Mouse (Mus musculus) spleen, adult 2 months (tissue): ENCODE results near the gene Gm44502. TPM values are rescaled to one million over a fixed set of nuclear protein-coding genes. Genes with fewer than 3 reads are reported as not detected.

ENCODE experiments used
- DNase-seq, 2 experiments: peaks; one replicate each; pipeline versions ENCODE4 v3.0.0 to v3.0.0-alpha.2; 2012 to 2021; ENCODE audit warnings: low spot score in 2 of 2, low read depth in 1 of 2
- H3K27ac ChIP-seq: fragments of 200-500 bp; 2 replicates; pipeline ENCODE4 v1.5.1; 2012; ENCODE audit warnings: low read length, inconsistent platforms; ENCODE audit not compliant: insufficient read depth
- H3K27me3 ChIP-seq: fragments of 200-500 bp; 2 replicates; pipeline ENCODE4 v1.6.1; 2012; ENCODE audit warnings: mild to moderate bottlenecking, moderate library complexity, low read length, inconsistent platforms; ENCODE audit not compliant: control insufficient read depth, insufficient read depth
- H3K36me3 ChIP-seq: fragments of 200-500 bp; 2 replicates; pipeline ENCODE4 v1.6.1; 2012; ENCODE audit warnings: mild to moderate bottlenecking, low read length, inconsistent platforms; ENCODE audit not compliant: control insufficient read depth, insufficient read depth
- H3K4me1 ChIP-seq: fragments of 200-500 bp; 2 replicates; pipeline ENCODE4 v1.6.1; 2011; ENCODE audit warnings: inconsistent platforms; ENCODE audit not compliant: control insufficient read depth, insufficient read depth, insufficient read length
- H3K4me3 ChIP-seq: fragments of 200-500 bp; 2 replicates; pipeline ENCODE4 v1.5.1; 2011; ENCODE audit warnings: mild to moderate bottlenecking, inconsistent platforms; ENCODE audit not compliant: insufficient read depth, insufficient read length; ENCODE audit errors: extremely low read depth
- CTCF ChIP-seq: fragments of 200-500 bp; IDR thresholded peaks from 2 replicates; pipeline ENCODE4 v1.5.1; 2011; ENCODE audit warnings: mild to moderate bottlenecking, inconsistent platforms; ENCODE audit not compliant: insufficient read depth, insufficient read length, insufficient replicate concordance; ENCODE audit errors: extremely low read depth
- POLR2A ChIP-seq: fragments of 200-500 bp; IDR thresholded peaks from 2 replicates; pipeline ENCODE4 v1.6.1; 2011; ENCODE audit warnings: low read depth, low read length, inconsistent platforms
- WGBS: fragments of 180-500 bp; shearing (Covaris S2); methylation state at CpG from one replicate; pipeline ENCODE4 v1.1.7; 2018; 5-methylcytosine and 5-hydroxymethylcytosine counted together
- polyA plus RNA-seq: library from polyadenylated mRNA; depleted of rRNA; stranded (reverse); fragments of >200 nt; gene quantifications from 2 replicates; pipeline ENCODE4 v1.2.3, GENCODE M21; 2012; rRNA removed

Gm44502 gene
- polyA plus RNA-seq, 1 experiment: 2.0 TPM

- under 1% methylated on average over 42 of the region's 42 CpGs for WGBS
- DNase-seq: peak; percentile 71 to 89
- Histone ChIP-seq H3K4me3 (peak within 1 kb of the TSS; percentile 73), H3K27ac (peak within 1 kb of the TSS; percentile 96), H3K27me3 (peaks cover 6% of the 10 kb centered on the region), H3K4me1 (peaks cover 9% of the 10 kb centered on the region; the same call in 1 of the 2 replicates), H3K36me3 (peaks cover 33% of the 10 kb centered on the region)
- TF ChIP-seq POLR2A (peak; percentile 60; the same call in 1 of the 2 replicates), CTCF (peak; percentile 84)
Observed at GRCm38 (mm10) chr15:89373762-89374248, 55.7 kb downstream of the Gm44502 start, which contains the start of gene Sco2. TSS of gene Sco2 (minus strand) at chr15:89373846.

- peak overlapping the region; percentile 73 for H3K4me3 ChIP-seq
- H3K27ac ChIP-seq: peak overlapping the region; percentile 96
- peaks cover under 1% of the 10 kb centered on the region; the same call in 1 of the 2 replicates for H3K27me3 ChIP-seq
- peak; percentile 78 to 84 for DNase-seq
- H3K4me1 ChIP-seq: peaks cover 8% of the 10 kb centered on the region; the same call in 1 of the 2 replicates
- TF ChIP-seq CTCF (peak; percentile 72), POLR2A (no peak)
- 2% methylated on average over 35 of the region's 35 CpGs for WGBS
- peaks cover 37% of the 10 kb centered on the region for H3K36me3 ChIP-seq
Observed at GRCm38 (mm10) chr15:89373027-89373761, 56.3 kb downstream of the Gm44502 start.

GRCm38 (mm10) chr15:89372536-89372935 is 57.0 kb downstream of the Gm44502 start:
- Histone ChIP-seq H3K4me3 (no peak overlapping the region), H3K27ac (no peak overlapping the region)
- 94% methylated on average over 7 of the region's 7 CpGs for WGBS

GRCm38 (mm10) chr15:89372068-89372467 is 57.4 kb downstream of the Gm44502 start:
- TF ChIP-seq CTCF: no peak
- no peak for TF ChIP-seq POLR2A
- Histone ChIP-seq H3K27ac (no peak overlapping the region), H3K4me3 (no peak overlapping the region), H3K4me1 (peaks cover 8% of the 10 kb centered on the region; the same call in 1 of the 2 replicates), H3K36me3 (peaks cover 41% of the 10 kb centered on the region), H3K27me3 (no peaks in the 10 kb centered on the region)
- DNase-seq: no peak
- 86% methylated on average over 13 of the region's 13 CpGs for WGBS

More at GRCm38 (mm10) chr15:89372536-89372935, 57.0 kb downstream of the Gm44502 start:
- peaks cover 40% of the 10 kb centered on the region for H3K36me3 ChIP-seq
- TF ChIP-seq POLR2A (no peak), CTCF (no peak)
- no peak for DNase-seq
- peaks cover 8% of the 10 kb centered on the region; the same call in 1 of the 2 replicates for H3K4me1 ChIP-seq
- H3K27me3 ChIP-seq: no peaks in the 10 kb centered on the region

Other genes with a start within 250 kb of the Gm44502 start
- gene Plxnb2, start 248.9 kb downstream of the Gm44502 start, polyA plus RNA-seq: 89.4 and 96.8 TPM in 2 replicates
- 25.2 and 30.8 TPM in 2 replicates for gene Dennd6b, start 233.2 kb downstream of the Gm44502 start, polyA plus RNA-seq
- 120 and 255 TPM in 2 replicates for gene Ppp6r2, start 218.1 kb downstream of the Gm44502 start, polyA plus RNA-seq
- gene Sbf1, start 114.4 kb downstream of the Gm44502 start, polyA plus RNA-seq: 320 and 349 TPM in 2 replicates
- 3.5 and 6.5 TPM in 2 replicates for gene Adm2, start 107.0 kb downstream of the Gm44502 start, polyA plus RNA-seq
- gene Miox, start 95.3 kb downstream of the Gm44502 start, polyA plus RNA-seq: 0.31 and 1.4 TPM in 2 replicates
- gene Lmf2, start 74.0 kb downstream of the Gm44502 start, polyA plus RNA-seq: 51.5 and 53.6 TPM in 2 replicates
- gene Ncaph2, start 74.0 kb downstream of the Gm44502 start, polyA plus RNA-seq: 113 and 131 TPM in 2 replicates
- 26.6 and 28.4 TPM in 2 replicates for gene Sco2, start 55.9 kb downstream of the Gm44502 start, polyA plus RNA-seq
- 2.9 and 4.6 TPM in 2 replicates for gene Tymp, start 52.7 kb downstream of the Gm44502 start, polyA plus RNA-seq
- gene Odf3b, start 50.4 kb downstream of the Gm44502 start, polyA plus RNA-seq: 1.5 and 1.6 TPM in 2 replicates
- 0.02 TPM in 1 of 2 replicates, not detected in the other for gene Klhdc7b, start 44.8 kb downstream of the Gm44502 start, polyA plus RNA-seq
- not detected in 2 replicates for gene Syce3, start 19.2 kb downstream of the Gm44502 start, polyA plus RNA-seq
- gene Cpt1b, start 3.8 kb downstream of the Gm44502 start, polyA plus RNA-seq: 1.7 and 1.8 TPM in 2 replicates
- gene C730034F03Rik, start 107 bp downstream of the Gm44502 start, polyA plus RNA-seq: 0.75 and 0.82 TPM in 2 replicates
- gene Chkb, start 212 bp upstream of the Gm44502 start, polyA plus RNA-seq: 62.6 and 72.1 TPM in 2 replicates
- 0.02 TPM in 1 of 2 replicates, not detected in the other for gene Mapk8ip2, start 24.2 kb upstream of the Gm44502 start, polyA plus RNA-seq
- 31.3 and 31.5 TPM in 2 replicates for gene Arsa, start 47.7 kb upstream of the Gm44502 start, polyA plus RNA-seq
- gene Shank3, start 69.9 kb upstream of the Gm44502 start, polyA plus RNA-seq: 24.6 and 26.2 TPM in 2 replicates
- 0.79 and 1.1 TPM in 2 replicates for gene Acr, start 138.6 kb upstream of the Gm44502 start, polyA plus RNA-seq
- 2.9 and 3.1 TPM in 2 replicates for gene Rabl2, start 162.2 kb upstream of the Gm44502 start, polyA plus RNA-seq